Mouse (Mus musculus) hindbrain, embryonic 11.5 days (tissue): ENCODE data around the gene Olfr214. TPM values are rescaled to one million over a fixed set of nuclear protein-coding genes. Genes with fewer than 3 reads are reported as not detected.
"Not testable (repeated sequence)": the region's sequence is repeated elsewhere in the genome, so short reads cannot be mapped to it uniquely, and the experiment has no call there.

Source experiments
- ATAC-seq: fragments of 200-750 bp; cut with Nextera tagmentation; 2 replicates; pipeline ENCODE4 v1.8.0; 2017; ENCODE audit warnings: mild to moderate bottlenecking, moderate TSS enrichment, moderate library complexity; ENCODE audit not compliant: low FRiP score
- DNase-seq: peaks from one replicate; pipeline ENCODE4 v3.0.0-alpha.2; 2015; ENCODE audit warnings: low spot score
- H3K27ac ChIP-seq: fragments of 300-500 bp; sonication (generic); 2 replicates; pipeline ENCODE4 v1.5.1; 2014; ENCODE audit warnings: mild to moderate bottlenecking, low read depth, low read length
- H3K27me3 ChIP-seq: fragments of 300-500 bp; sonication (generic); 2 replicates; pipeline ENCODE4 v1.6.1; 2014; ENCODE audit warnings: mild to moderate bottlenecking, low read length, moderate library complexity, mixed read lengths; ENCODE audit not compliant: control insufficient read depth, insufficient read depth
- H3K36me3 ChIP-seq: fragments of 300-500 bp; sonication (generic); 2 replicates; pipeline ENCODE4 v1.6.1; 2014; ENCODE audit warnings: mild to moderate bottlenecking, low read length, moderate library complexity, mixed read lengths; ENCODE audit not compliant: control insufficient read depth, insufficient read depth
- H3K4me1 ChIP-seq: fragments of 300-500 bp; sonication (generic); replicated peaks from 2 replicates; pipeline ENCODE4 v1.6.1; 2014; ENCODE audit warnings: low read length, mixed read lengths; ENCODE audit not compliant: control insufficient read depth, insufficient read depth
- H3K4me2 ChIP-seq: fragments of 300-500 bp; sonication (generic); replicated peaks from 2 replicates; pipeline ENCODE4 v1.6.1; 2014; ENCODE audit warnings: mild to moderate bottlenecking, low read depth, low read length
- H3K4me3 ChIP-seq: fragments of 300-500 bp; sonication (generic); 2 replicates; pipeline ENCODE4 v1.5.1; 2014; ENCODE audit warnings: low read depth, low read length
- H3K9ac ChIP-seq: fragments of 300-500 bp; sonication (generic); 2 replicates; pipeline ENCODE4 v1.6.1; 2014; ENCODE audit warnings: low read depth, low read length
- H3K9me3 ChIP-seq: fragments of 300-500 bp; sonication (generic); 2 replicates; pipeline ENCODE4 v1.6.1; 2016; ENCODE audit warnings: low read length; ENCODE audit not compliant: control insufficient read depth
- WGBS: fragments of 180-500 bp; shearing (Covaris S2); extraction: QIAGEN DNeasy Blood & Tissue Kit; methylation state at CpG from one replicate; pipeline ENCODE4 v1.1.7; 2014; 5-methylcytosine and 5-hydroxymethylcytosine counted together
- polyA plus RNA-seq: library from polyadenylated mRNA; unstranded; fragments of >200 nt; fragmentation: Nextera tagmentation; extraction: Ambion mirVana; gene quantifications from 2 replicates; pipeline ENCODE4 v1.2.1, GENCODE M21; 2014

Gene Olfr214
- polyA plus RNA-seq, 1 experiment from 2014 or later = not detected

DNA sequence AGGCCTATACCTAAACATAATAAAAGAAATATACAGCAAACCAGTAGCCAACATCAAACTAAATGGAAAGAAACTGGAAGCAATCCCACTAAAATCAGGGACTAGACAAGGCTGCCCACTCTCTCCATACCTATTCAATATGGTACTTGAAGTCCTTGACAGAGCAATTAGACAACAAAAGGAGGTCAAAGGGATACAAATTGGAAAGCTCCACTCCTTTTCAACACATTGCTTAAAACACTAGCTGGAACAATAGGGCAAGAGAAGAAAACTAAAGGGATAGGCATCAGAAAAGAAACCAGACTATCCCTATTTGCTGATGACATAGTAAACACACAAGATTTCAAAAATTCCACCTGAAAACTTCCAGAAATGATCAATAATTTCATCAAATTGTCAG is 46.9 kb downstream of the Olfr214 start:
- H3K27me3 ChIP-seq, H3K4me3 ChIP-seq, DNase-seq, ATAC-seq, H3K9ac ChIP-seq, H3K36me3 ChIP-seq, H3K4me1 ChIP-seq, H3K4me2 ChIP-seq, H3K9me3 ChIP-seq, H3K27ac ChIP-seq: not testable (repeated sequence)

DNA sequence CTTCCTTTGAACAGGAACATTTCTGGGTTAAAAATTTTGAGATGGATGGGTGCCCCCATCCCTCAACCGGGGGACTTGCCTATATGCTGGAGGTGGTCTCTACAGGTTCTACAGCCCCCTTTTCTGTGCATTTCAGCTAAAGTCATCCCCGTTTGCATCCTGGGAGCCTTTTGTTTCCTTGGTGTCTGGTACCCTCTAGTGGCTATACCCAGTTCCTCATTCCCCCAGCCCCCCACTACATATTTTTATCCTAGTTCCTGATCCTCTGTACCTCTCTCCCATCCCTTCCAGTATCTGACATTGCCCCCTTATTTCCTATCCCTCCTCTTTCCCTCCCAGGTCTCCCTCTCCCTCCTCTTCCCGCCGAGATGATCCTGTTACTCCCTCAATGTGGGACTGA is 53.2 kb downstream of the Olfr214 start:
- Histone ChIP-seq H3K4me3 (no peak overlapping the region), H3K9ac (no peak overlapping the region), H3K27ac (no peak overlapping the region), H3K27me3 (no peaks in the 10 kb centered on the region), H3K4me1 (no peaks in the 10 kb centered on the region), H3K4me2 (no peak overlapping the region), H3K36me3 (no peaks in the 10 kb centered on the region), H3K9me3 (no peaks in the 10 kb centered on the region)
- ATAC-seq (no peak), DNase-seq (no peak)
- 46% methylated on average over 4 of the region's 4 CpGs for WGBS

Other genes starting within 250 kb of the Olfr214 start
- gene March8, start 216.2 kb upstream of the Olfr214 start, polyA plus RNA-seq = 47.9 and 52.8 TPM in 2 replicates
- 0.82 and 0.86 TPM in 2 replicates for gene Alox5, start 93.1 kb upstream of the Olfr214 start, polyA plus RNA-seq
- gene Olfr211, start 65.1 kb upstream of the Olfr214 start, polyA plus RNA-seq = not detected in 2 replicates
- gene Olfr212, start 47.7 kb upstream of the Olfr214 start, polyA plus RNA-seq = not detected in 2 replicates
- not detected in 2 replicates for gene Olfr213, start 15.8 kb upstream of the Olfr214 start, polyA plus RNA-seq
- 0.36 and 0.54 TPM in 2 replicates for gene Gm5580, start 3.1 kb upstream of the Olfr214 start, polyA plus RNA-seq
- gene Olfr215, start 30.0 kb downstream of the Olfr214 start, polyA plus RNA-seq = not detected in 2 replicates
- gene Zfp422, start 74.8 kb downstream of the Olfr214 start, polyA plus RNA-seq = 313 and 337 TPM in 2 replicates
- 9.8 and 12.0 TPM in 2 replicates for gene Depp1, start 96.4 kb downstream of the Olfr214 start, polyA plus RNA-seq
- gene Rassf4, start 119.7 kb downstream of the Olfr214 start, polyA plus RNA-seq = 60.7 and 78.3 TPM in 2 replicates
- gene Tmem72, start 162.7 kb downstream of the Olfr214 start, polyA plus RNA-seq = 0.07 and 0.12 TPM in 2 replicates